Mouse (Mus musculus) intestine, embryonic 14.5 days (tissue): Measurements from ENCODE around the gene Polg2. TPM values are rescaled to one million over a fixed set of nuclear protein-coding genes. Genes with fewer than 3 reads are reported as not detected.

Experiments used
- ATAC-seq: fragments of 200-750 bp; cut with Nextera tagmentation; replicated peaks from 2 replicates; pipeline ENCODE4 v1.8.0; 2017; ENCODE audit warnings: low read depth, moderate number of reproducible peaks, moderate TSS enrichment, moderate library complexity; ENCODE audit not compliant: low FRiP score, low TSS enrichment
- DNase-seq: peaks from one replicate; pipeline ENCODE4 v3.0.0-alpha.2; 2018; ENCODE audit warnings: low spot score
- H3K27ac ChIP-seq: fragments of 300-500 bp; sonication (generic); 2 replicates; pipeline ENCODE4 v1.5.1; 2014; ENCODE audit warnings: low read depth, mild to moderate bottlenecking, control low read depth
- H3K27me3 ChIP-seq: fragments of 300-500 bp; sonication (generic); replicated peaks from 2 replicates; pipeline ENCODE4 v1.6.1; 2014; ENCODE audit warnings: low read length, control low read depth; ENCODE audit not compliant: control insufficient read depth, insufficient read depth
- H3K36me3 ChIP-seq: fragments of 300-500 bp; sonication (generic); 2 replicates; pipeline ENCODE4 v1.6.1; 2014; ENCODE audit warnings: low read length, control low read depth; ENCODE audit not compliant: control insufficient read depth, insufficient read depth
- H3K4me1 ChIP-seq: fragments of 300-500 bp; sonication (generic); replicated peaks from 2 replicates; pipeline ENCODE4 v1.6.1; 2014; ENCODE audit warnings: low read length, control low read depth, mixed read lengths; ENCODE audit not compliant: control insufficient read depth, insufficient read depth
- H3K4me2 ChIP-seq: fragments of 300-500 bp; sonication (generic); 2 replicates; pipeline ENCODE4 v1.6.1; 2014; ENCODE audit warnings: low read length
- H3K4me3 ChIP-seq: fragments of 300-500 bp; sonication (generic); 2 replicates; pipeline ENCODE4 v1.5.1; 2014; ENCODE audit warnings: low read depth, low read length, control low read depth, mixed read lengths
- H3K9ac ChIP-seq: fragments of 300-500 bp; sonication (generic); 2 replicates; pipeline ENCODE4 v1.6.1; 2014; ENCODE audit warnings: mild to moderate bottlenecking, low read length
- H3K9me3 ChIP-seq: fragments of 300-500 bp; sonication (generic); 2 replicates; pipeline ENCODE4 v1.6.1; 2016; ENCODE audit warnings: low read length, control low read depth; ENCODE audit not compliant: control insufficient read depth
- WGBS: fragments of 180-500 bp; shearing (Covaris S2); extraction: QIAGEN DNeasy Blood & Tissue Kit; methylation state at CpG from one replicate; pipeline ENCODE4 v1.1.7; 2014; 5-methylcytosine and 5-hydroxymethylcytosine counted together
- polyA plus RNA-seq: library from polyadenylated mRNA; unstranded; fragments of >200 nt; fragmentation: Nextera tagmentation; extraction: Ambion mirVana; gene quantifications from 2 replicates; pipeline ENCODE4 v1.2.1, GENCODE M21; 2014

Gene Polg2
- polyA plus RNA-seq, 1 experiment from 2014 or later = 11.5 TPM

- ATAC-seq (no peak), DNase-seq (no peak)
- peaks cover 11% of the 10 kb centered on the region for H3K4me1 ChIP-seq
- no peak overlapping the region for H3K4me2 ChIP-seq
- peaks cover 89% of the 10 kb centered on the region for H3K36me3 ChIP-seq
- 86% methylated on average over 9 of the region's 9 CpGs for WGBS
- no peak overlapping the region for H3K9ac ChIP-seq
- H3K4me3 ChIP-seq = no peak overlapping the region
- no peaks in the 10 kb centered on the region for H3K27me3 ChIP-seq
- H3K9me3 ChIP-seq = no peaks in the 10 kb centered on the region
- H3K27ac ChIP-seq = no peak overlapping the region
Measured at GRCm38 (mm10) chr11:106819595-106819994, 40.3 kb upstream of the Polg2 start.

- H3K4me2 ChIP-seq = no peak overlapping the region; the same call in 1 of the 2 replicates
- H3K4me3 ChIP-seq = no peak overlapping the region
- peaks cover 11% of the 10 kb centered on the region for H3K4me1 ChIP-seq
- DNase-seq (no peak), ATAC-seq (no peak)
- 52% methylated on average over 9 of the region's 9 CpGs for WGBS
- no peak overlapping the region; the same call in 1 of the 2 replicates for H3K27ac ChIP-seq
- H3K9me3 ChIP-seq = no peaks in the 10 kb centered on the region
- H3K27me3 ChIP-seq = no peaks in the 10 kb centered on the region
- H3K9ac ChIP-seq = no peak overlapping the region
- peaks cover 93% of the 10 kb centered on the region for H3K36me3 ChIP-seq
Measured at GRCm38 (mm10) chr11:106818341-106818740, 39.0 kb upstream of the Polg2 start.

- Histone ChIP-seq H3K27me3 (no peaks in the 10 kb centered on the region), H3K4me3 (no peak overlapping the region), H3K9me3 (no peaks in the 10 kb centered on the region), H3K4me2 (no peak overlapping the region), H3K4me1 (peaks cover 11% of the 10 kb centered on the region), H3K9ac (no peak overlapping the region), H3K27ac (no peak overlapping the region), H3K36me3 (peaks cover 93% of the 10 kb centered on the region)
- ATAC-seq (no peak), DNase-seq (no peak)
- 82% methylated on average over 6 of the region's 6 CpGs for WGBS
Measured at GRCm38 (mm10) chr11:106817808-106818207, 38.5 kb upstream of the Polg2 start.

GRCm38 (mm10) chr11:106817156-106817555 is 37.8 kb upstream of the Polg2 start:
- DNase-seq (no peak), ATAC-seq (no peak)
- Histone ChIP-seq H3K4me2 (no peak overlapping the region), H3K9ac (no peak overlapping the region), H3K4me3 (no peak overlapping the region), H3K4me1 (peaks cover 11% of the 10 kb centered on the region), H3K27ac (no peak overlapping the region), H3K27me3 (no peaks in the 10 kb centered on the region), H3K9me3 (no peaks in the 10 kb centered on the region), H3K36me3 (peaks cover 93% of the 10 kb centered on the region)
- WGBS = 91% methylated on average over 3 of the region's 3 CpGs

GRCm38 (mm10) chr11:106816316-106816715 is 37.0 kb upstream of the Polg2 start:
- no peaks in the 10 kb centered on the region for H3K9me3 ChIP-seq
- no peak overlapping the region for H3K27ac ChIP-seq
- no peak overlapping the region for H3K9ac ChIP-seq
- ATAC-seq (no peak), DNase-seq (no peak)
- no peak overlapping the region for H3K4me3 ChIP-seq
- H3K36me3 ChIP-seq = peaks cover 97% of the 10 kb centered on the region
- H3K4me2 ChIP-seq = no peak overlapping the region
- WGBS = 78% methylated on average over 7 of the region's 7 CpGs
- no peaks in the 10 kb centered on the region for H3K27me3 ChIP-seq
- peaks cover 11% of the 10 kb centered on the region for H3K4me1 ChIP-seq

- Histone ChIP-seq H3K4me2 (no peak overlapping the region), H3K27me3 (no peaks in the 10 kb centered on the region), H3K27ac (no peak overlapping the region), H3K4me3 (no peak overlapping the region), H3K4me1 (peaks cover 11% of the 10 kb centered on the region), H3K9ac (no peak overlapping the region), H3K36me3 (peaks cover 97% of the 10 kb centered on the region), H3K9me3 (no peaks in the 10 kb centered on the region)
- 88% methylated on average over 2 of the region's 2 CpGs for WGBS
- ATAC-seq (no peak), DNase-seq (no peak)
Measured at GRCm38 (mm10) chr11:106815761-106816160, 36.4 kb upstream of the Polg2 start.

GRCm38 (mm10) chr11:106815331-106815730 is 36.0 kb upstream of the Polg2 start:
- peaks cover 97% of the 10 kb centered on the region for H3K36me3 ChIP-seq
- H3K4me3 ChIP-seq = no peak overlapping the region
- no peaks in the 10 kb centered on the region for H3K9me3 ChIP-seq
- ATAC-seq = no peak
- DNase-seq = no peak
- 98% methylated on average over 2 of the region's 2 CpGs for WGBS
- H3K27ac ChIP-seq = no peak overlapping the region
- no peak overlapping the region for H3K9ac ChIP-seq
- no peaks in the 10 kb centered on the region for H3K27me3 ChIP-seq
- no peak overlapping the region for H3K4me2 ChIP-seq
- peaks cover 11% of the 10 kb centered on the region for H3K4me1 ChIP-seq

GRCm38 (mm10) chr11:106814601-106815320 is 35.4 kb upstream of the Polg2 start:
- peaks cover 97% of the 10 kb centered on the region for H3K36me3 ChIP-seq
- H3K27me3 ChIP-seq = no peaks in the 10 kb centered on the region
- DNase-seq (no peak), ATAC-seq (no peak)
- H3K4me3 ChIP-seq = no peak overlapping the region
- H3K4me1 ChIP-seq = peaks cover 11% of the 10 kb centered on the region
- 65% methylated on average over 14 of the region's 14 CpGs for WGBS
- no peak overlapping the region for H3K27ac ChIP-seq
- no peak overlapping the region for H3K9ac ChIP-seq
- no peaks in the 10 kb centered on the region for H3K9me3 ChIP-seq
- no peak overlapping the region for H3K4me2 ChIP-seq
